Mouse (Mus musculus): Measurements from ENCODE around the gene Kctd8. TPM values are rescaled to one million over a fixed set of nuclear protein-coding genes. Genes with fewer than 3 reads are reported as not detected.

The Kctd8 gene
- polyA plus RNA-seq (2017; shearing (Covaris generic)), result not detected

GRCm38 (mm10) chr5:69340919-69341801 is at the start of gene Kctd8:
Gene Kctd8, minus strand, starts transcription at chr5:69341679.

Other genes starting within 250 kb of the Kctd8 start
- gene Yipf7, start 201.0 kb upstream of the Kctd8 start, polyA plus RNA-seq (2017; shearing (Covaris generic)), result not detected
- 5.6 TPM for gene Guf1, start 215.2 kb upstream of the Kctd8 start, polyA plus RNA-seq (2017; shearing (Covaris generic))